Mouse (Mus musculus): ENCODE data around the gene Gm12216.

- no peak for TF ChIP-seq CHD2 (IDR thresholded peaks at IDR 0.05; ENCODE audit: low read depth, low read length)
- no peak for TF ChIP-seq HCFC1 (IDR thresholded peaks at IDR 0.05; ENCODE audit: borderline replicate concordance, insufficient read depth, low read length)
Observed at GRCm38 (mm10) chr11:53780262-53780661, 78.8 kb downstream of the Gm12216 start.

Data from ES-E14 (cell line).